Mouse (Mus musculus) limb, embryonic 14.5 days (tissue): ENCODE measurements around the gene Pcnp. TPM values are rescaled to one million over a fixed set of nuclear protein-coding genes. Genes with fewer than 3 reads are reported as not detected.
"Not testable (repeated sequence)": the region's sequence is repeated elsewhere in the genome, so short reads cannot be mapped to it uniquely, and the experiment has no call there.

Source experiments
- ATAC-seq: fragments of 200-750 bp; cut with Nextera tagmentation; 2 replicates; pipeline ENCODE4 v1.8.0; 2017; ENCODE audit warnings: low read depth, moderate number of reproducible peaks, moderate TSS enrichment; ENCODE audit not compliant: low FRiP score
- DNase-seq: peaks from one replicate; pipeline ENCODE4 v3.0.0-alpha.2; 2015; ENCODE audit warnings: low spot score
- H3K27ac ChIP-seq: fragments of 300-500 bp; sonication (generic); replicated peaks from 2 replicates; pipeline ENCODE4 v1.5.1; 2014; ENCODE audit warnings: low read depth, mild to moderate bottlenecking, low read length, moderate library complexity, mixed read lengths
- H3K27me3 ChIP-seq: fragments of 300-500 bp; sonication (generic); 2 replicates; pipeline ENCODE4 v1.6.1; 2014; ENCODE audit warnings: low read length, mixed read lengths; ENCODE audit not compliant: control insufficient read depth, insufficient read depth
- H3K36me3 ChIP-seq: fragments of 300-500 bp; sonication (generic); 2 replicates; pipeline ENCODE4 v1.6.1; 2014; ENCODE audit warnings: mild to moderate bottlenecking, low read length, moderate library complexity, mixed read lengths; ENCODE audit not compliant: control insufficient read depth, insufficient read depth
- H3K4me1 ChIP-seq: fragments of 300-500 bp; sonication (generic); 2 replicates; pipeline ENCODE4 v1.6.1; 2014; ENCODE audit warnings: antibody characterized with exemption, low read length, mixed read lengths; ENCODE audit not compliant: control insufficient read depth, insufficient read depth
- H3K4me2 ChIP-seq: fragments of 300-500 bp; sonication (generic); replicated peaks from 2 replicates; pipeline ENCODE4 v1.6.1; 2014; ENCODE audit warnings: low read depth, mild to moderate bottlenecking, low read length, moderate library complexity; ENCODE audit not compliant: severe bottlenecking
- H3K4me3 ChIP-seq: fragments of 300-500 bp; sonication (generic); replicated peaks from 2 replicates; pipeline ENCODE4 v1.5.1; 2014; ENCODE audit warnings: low read length
- H3K9ac ChIP-seq: fragments of 300-500 bp; sonication (generic); 2 replicates; pipeline ENCODE4 v1.6.1; 2014; ENCODE audit warnings: mild to moderate bottlenecking, low read depth, low read length, moderate library complexity; ENCODE audit not compliant: severe bottlenecking
- H3K9me3 ChIP-seq: fragments of 300-500 bp; sonication (generic); 2 replicates; pipeline ENCODE4 v1.6.1; 2016; ENCODE audit warnings: low read length; ENCODE audit not compliant: control insufficient read depth
- POLR2A ChIP-seq: fragments of 200-500 bp; IDR thresholded peaks from 2 replicates; pipeline ENCODE4 v1.8.0; 2012; ENCODE audit warnings: inconsistent platforms, mild to moderate bottlenecking, moderate library complexity, borderline replicate concordance; ENCODE audit not compliant: insufficient read depth, insufficient read length; ENCODE audit errors: extremely low read depth
- WGBS: fragments of 180-500 bp; shearing (Covaris S2); extraction: QIAGEN DNeasy Blood & Tissue Kit; methylation state at CpG from one replicate; pipeline ENCODE4 v1.1.7; 2014; 5-methylcytosine and 5-hydroxymethylcytosine counted together
- polyA plus RNA-seq, 2 experiments: library from polyadenylated mRNA; depleted of rRNA in 1 of 2; stranded (reverse) in 1 of 2; unstranded in 1 of 2; fragments of >200 nt; fragmentation: Nextera tagmentation in 1 of 2; extraction: Ambion mirVana in 1 of 2; gene quantifications; 2 replicates each; pipeline versions ENCODE4 v1.2.1 to v1.2.3; 2012 to 2014

Gene Pcnp
- polyA plus RNA-seq, 2 experiments, result 99.6 to 230 TPM

- H3K4me2 ChIP-seq, result no peak overlapping the region
- H3K4me3 ChIP-seq, result no peak overlapping the region
- no peaks in the 10 kb centered on the region for H3K27me3 ChIP-seq
- no peaks in the 10 kb centered on the region for H3K36me3 ChIP-seq
- TF ChIP-seq POLR2A, result no peak
- no peaks in the 10 kb centered on the region for H3K9me3 ChIP-seq
- no peak overlapping the region for H3K9ac ChIP-seq
- WGBS, result 64% methylated on average over 11 of the region's 11 CpGs
- DNase-seq (no peak), ATAC-seq (no peak)
- H3K27ac ChIP-seq, result no peak overlapping the region
- no peaks in the 10 kb centered on the region for H3K4me1 ChIP-seq
Observed at GRCm38 (mm10) chr16:56062981-56063380, 33.4 kb upstream of the Pcnp start.

- WGBS, result 81% methylated on average over 7 of the region's 7 CpGs
- H3K9ac ChIP-seq, result no peak overlapping the region
Observed at GRCm38 (mm10) chr16:56061995-56062594, 32.6 kb upstream of the Pcnp start.

GRCm38 (mm10) chr16:56058151-56058550 lies 28.6 kb upstream of the Pcnp start:
- DNase-seq (no peak), ATAC-seq (no peak)
- Histone ChIP-seq H3K9me3 (no peaks in the 10 kb centered on the region), H3K27ac (no peak overlapping the region), H3K9ac (no peak overlapping the region), H3K4me3 (no peak overlapping the region), H3K27me3 (no peaks in the 10 kb centered on the region), H3K36me3 (no peaks in the 10 kb centered on the region), H3K4me1 (no peaks in the 10 kb centered on the region), H3K4me2 (no peak overlapping the region)
- TF ChIP-seq POLR2A, result no peak
- 81% methylated on average over 10 of the region's 10 CpGs for WGBS

More at GRCm38 (mm10) chr16:56061995-56062594, 32.6 kb upstream of the Pcnp start:
- H3K36me3 ChIP-seq, result no peaks in the 10 kb centered on the region
- no peak for DNase-seq
- H3K9me3 ChIP-seq, result no peaks in the 10 kb centered on the region
- TF ChIP-seq POLR2A, result no peak
- H3K4me2 ChIP-seq, result no peak overlapping the region
- H3K4me3 ChIP-seq, result no peak overlapping the region
- no peak for ATAC-seq
- no peaks in the 10 kb centered on the region for H3K27me3 ChIP-seq
- H3K4me1 ChIP-seq, result no peaks in the 10 kb centered on the region
- no peak overlapping the region for H3K27ac ChIP-seq

GRCm38 (mm10) chr16:56056944-56057590 lies 27.5 kb upstream of the Pcnp start:
- no peaks in the 10 kb centered on the region for H3K27me3 ChIP-seq
- no peaks in the 10 kb centered on the region for H3K36me3 ChIP-seq
- H3K9me3 ChIP-seq, result no peaks in the 10 kb centered on the region
- H3K4me2 ChIP-seq, result no peak overlapping the region
- ATAC-seq (no peak), DNase-seq (no peak)
- no peak overlapping the region for H3K4me3 ChIP-seq
- no peak for TF ChIP-seq POLR2A
- H3K9ac ChIP-seq, result no peak overlapping the region
- H3K27ac ChIP-seq, result no peak overlapping the region
- WGBS, result 72% methylated on average over 7 of the region's 7 CpGs
- no peaks in the 10 kb centered on the region for H3K4me1 ChIP-seq

GRCm38 (mm10) chr16:56055911-56056310 lies 26.4 kb upstream of the Pcnp start:
- Histone ChIP-seq H3K4me2 (no peak overlapping the region), H3K27ac (no peak overlapping the region), H3K4me1 (no peaks in the 10 kb centered on the region), H3K9ac (no peak overlapping the region), H3K36me3 (no peaks in the 10 kb centered on the region), H3K9me3 (no peaks in the 10 kb centered on the region), H3K27me3 (no peaks in the 10 kb centered on the region), H3K4me3 (no peak overlapping the region)
- WGBS, result 78% methylated on average over 3 of the region's 3 CpGs
- no peak for TF ChIP-seq POLR2A
- DNase-seq (no peak), ATAC-seq (no peak)

- not testable (repeated sequence) for H3K4me3 ChIP-seq, ATAC-seq, DNase-seq, H3K36me3 ChIP-seq, H3K27ac ChIP-seq, H3K9ac ChIP-seq, H3K9me3 ChIP-seq, H3K27me3 ChIP-seq, H3K4me2 ChIP-seq, H3K4me1 ChIP-seq
- no CpG with 5 or more reads among the region's 4 CpGs for WGBS
Observed at GRCm38 (mm10) chr16:56048038-56048437, 18.5 kb upstream of the Pcnp start, which contains the start of gene Senp7. Senp7 (plus strand) TSS chr16:56048338.
